Mouse (Mus musculus) CH12.LX (cell line): ENCODE measurements at regions not wholly inside any gene's neighbourhood (a gene's known extent, or its start where the extent isn't known, plus 50 kb on each side); places are given as distances from the start of the nearest gene placed in this dataset.

Source experiments
- DNase-seq: peaks from one replicate; pipeline ENCODE4 v3.0.0-alpha.2; 2013; ENCODE audit errors: extremely low read depth
- H3K27ac ChIP-seq: 2 replicates; pipeline ENCODE4 v1.5.1; 2012; ENCODE audit warnings: low read depth, mild to moderate bottlenecking, control low read depth, moderate library complexity; ENCODE audit not compliant: insufficient read depth
- H3K27me3 ChIP-seq: replicated peaks from 2 replicates; pipeline ENCODE3; 2012; ENCODE audit warnings: inconsistent platforms
- H3K36me3 ChIP-seq, 2 experiments: replicated peaks in 1 of 2; 2 replicates each; pipeline versions ENCODE3 to v1.6.1; 2012; ENCODE audit warnings: inconsistent platforms in 1 of 2, low read length in 1 of 2, mild to moderate bottlenecking in 1 of 2, mixed read lengths in 1 of 2, moderate library complexity in 1 of 2; ENCODE audit not compliant: control insufficient read depth in 1 of 2, insufficient read depth in 1 of 2
- H3K4me1 ChIP-seq, 2 experiments: 2 replicates each; pipeline ENCODE4 v1.6.1; 2012; ENCODE audit warnings: inconsistent platforms in 1 of 2, moderate library complexity in 1 of 2; ENCODE audit not compliant: insufficient read depth in 2 of 2, control insufficient read depth in 1 of 2
- H3K4me2 ChIP-seq: 2 replicates; pipeline ENCODE4 v1.6.1; 2012; ENCODE audit warnings: low read depth, mild to moderate bottlenecking, control low read depth; ENCODE audit not compliant: poor library complexity, insufficient read depth, severe bottlenecking
- H3K4me3 ChIP-seq, 3 experiments: fragments of 150-350 bp in 1 of 3; sonication (generic) in 1 of 3; replicated peaks in 1 of 3; 2 replicates each; pipeline versions ENCODE3 to v1.5.1; 2011 to 2012; ENCODE audit warnings: low read depth in 2 of 3, low read length in 2 of 3, mild to moderate bottlenecking in 2 of 3, moderate library complexity in 2 of 3, control low read depth in 1 of 3, improper control_type of control experiment in 1 of 3, inconsistent platforms in 1 of 3, mixed read lengths in 1 of 3; ENCODE audit not compliant: poor library complexity in 1 of 3
- H3K79me2 ChIP-seq: replicated peaks from 2 replicates; pipeline ENCODE4 v1.6.1; 2012; ENCODE audit warnings: mild to moderate bottlenecking, moderate library complexity; ENCODE audit not compliant: control insufficient read depth, poor library complexity, insufficient read depth, severe bottlenecking; ENCODE audit errors: extremely low read depth
- H3K9ac ChIP-seq: 2 replicates; pipeline ENCODE4 v1.6.1; 2012; ENCODE audit warnings: low read depth, mild to moderate bottlenecking, control low read depth, moderate library complexity; ENCODE audit not compliant: insufficient read depth
- H3K9me3 ChIP-seq: replicated peaks from 2 replicates; pipeline ENCODE3; 2012; ENCODE audit warnings: low read length, inconsistent platforms, mixed read lengths
- CHD1 ChIP-seq: IDR thresholded peaks from 2 replicates; pipeline ENCODE4 v1.6.1; 2012; ENCODE audit warnings: low read depth, low read length, improper control_type of control experiment, inconsistent platforms
- CHD2 ChIP-seq: IDR thresholded peaks from 2 replicates; pipeline ENCODE4 v1.6.1; 2011; ENCODE audit warnings: low read length, improper control_type of control experiment
- ELF1 ChIP-seq: IDR thresholded peaks from 2 replicates; pipeline ENCODE4 v1.6.1; 2014; ENCODE audit warnings: low read depth, mild to moderate bottlenecking, inconsistent platforms, low read length, improper control_type of control experiment
- EP300 ChIP-seq: IDR thresholded peaks from 2 replicates; pipeline ENCODE4 v1.6.1; 2011; ENCODE audit warnings: low read length, improper control_type of control experiment
- ETS1 ChIP-seq: conservative IDR thresholded peaks from 2 replicates; pipeline ENCODE4 v1.6.1; 2012; ENCODE audit warnings: low read depth, mild to moderate bottlenecking, inconsistent platforms, low read length, improper control_type of control experiment, moderate library complexity
- HCFC1 ChIP-seq: IDR thresholded peaks from 2 replicates; pipeline ENCODE4 v1.6.1; 2012; ENCODE audit warnings: low read depth, mild to moderate bottlenecking, inconsistent platforms, low read length, improper control_type of control experiment
- IRF4 ChIP-seq: IDR thresholded peaks from 2 replicates; pipeline ENCODE4 v1.6.1; 2014; ENCODE audit warnings: low read depth, mild to moderate bottlenecking, inconsistent platforms, low read length, improper control_type of control experiment
- JUND ChIP-seq: conservative IDR thresholded peaks from 2 replicates; pipeline ENCODE4 v1.6.1; 2011; ENCODE audit warnings: low read depth, low read length, improper control_type of control experiment
- KAT2A ChIP-seq: IDR thresholded peaks from 2 replicates; pipeline ENCODE4 v1.6.1; 2012; ENCODE audit warnings: low read length, improper control_type of control experiment, inconsistent platforms; ENCODE audit not compliant: insufficient replicate concordance
- MAX ChIP-seq: IDR thresholded peaks from 2 replicates; pipeline ENCODE4 v1.6.1; 2011; ENCODE audit warnings: low read length, improper control_type of control experiment
- MAZ ChIP-seq: IDR thresholded peaks from 2 replicates; pipeline ENCODE4 v1.6.1; 2012; ENCODE audit warnings: low read depth, mild to moderate bottlenecking, inconsistent platforms, low read length, improper control_type of control experiment, moderate library complexity
- MXI1 ChIP-seq: IDR thresholded peaks from 2 replicates; pipeline ENCODE4 v1.6.1; 2011; ENCODE audit warnings: mild to moderate bottlenecking, low read depth, low read length, improper control_type of control experiment
- MYC ChIP-seq: IDR thresholded peaks from 2 replicates; pipeline ENCODE4 v1.6.1; 2011; ENCODE audit warnings: low read depth, mild to moderate bottlenecking, improper control_type of control experiment, low read length
- NELFE ChIP-seq: IDR thresholded peaks from 2 replicates; pipeline ENCODE4 v1.6.1; 2011; ENCODE audit warnings: low read depth, low read length, improper control_type of control experiment
- PAX5 ChIP-seq: IDR thresholded peaks from 2 replicates; pipeline ENCODE4 v1.6.1; 2012; ENCODE audit warnings: low read length, inconsistent platforms, mixed read lengths
- POLR2A ChIP-seq: IDR thresholded peaks from 2 replicates; pipeline ENCODE4 v1.6.1; 2011; ENCODE audit warnings: low read depth, mild to moderate bottlenecking, improper control_type of control experiment, low read length
- POLR2AphosphoS2 ChIP-seq: IDR thresholded peaks from 2 replicates; pipeline ENCODE4 v1.6.1; 2011; ENCODE audit warnings: low read depth, low read length, improper control_type of control experiment
- RAD21 ChIP-seq: IDR thresholded peaks from 2 replicates; pipeline ENCODE4 v1.6.1; 2011; ENCODE audit warnings: low read depth, mild to moderate bottlenecking, low read length, improper control_type of control experiment, moderate library complexity
- SIN3A ChIP-seq: IDR thresholded peaks from 2 replicates; pipeline ENCODE4 v1.6.1; 2012; ENCODE audit warnings: low read length, improper control_type of control experiment, inconsistent platforms
- TBP ChIP-seq: conservative IDR thresholded peaks from 2 replicates; pipeline ENCODE4 v1.6.1; 2011; ENCODE audit warnings: low read depth, low read length, improper control_type of control experiment
- TCF12 ChIP-seq: IDR thresholded peaks from 2 replicates; pipeline ENCODE4 v1.6.1; 2014; ENCODE audit warnings: low read depth, mild to moderate bottlenecking, inconsistent platforms, low read length, improper control_type of control experiment
- USF1 ChIP-seq: IDR thresholded peaks from 2 replicates; pipeline ENCODE4 v1.6.1; 2014; ENCODE audit warnings: low read depth, mild to moderate bottlenecking, inconsistent platforms, low read length, improper control_type of control experiment
- USF2 ChIP-seq: conservative IDR thresholded peaks from 2 replicates; pipeline ENCODE4 v1.6.1; 2011; ENCODE audit warnings: low read depth, low read length, improper control_type of control experiment
- ZC3H11A ChIP-seq: IDR thresholded peaks from 2 replicates; pipeline ENCODE4 v1.6.1; 2012; ENCODE audit warnings: low read depth, mild to moderate bottlenecking, inconsistent platforms, low read length, improper control_type of control experiment
- ZKSCAN1 ChIP-seq: IDR thresholded peaks from 2 replicates; pipeline ENCODE4 v1.6.1; 2012; ENCODE audit warnings: low read depth, inconsistent platforms, low read length, improper control_type of control experiment, borderline replicate concordance
- ZNF384 ChIP-seq: IDR thresholded peaks from 2 replicates; pipeline ENCODE4 v1.6.1; 2012; ENCODE audit warnings: low read depth, low read length, improper control_type of control experiment, inconsistent platforms
- dilution Hi-C: fragments of 300-500 bp; cut with MboI; formaldehyde crosslinking; loops from 2 replicates; pipeline ENCODE4 v1.14.3; 2020; ENCODE audit warnings: low sequenced_read_pairs; ENCODE audit not compliant: extremely low pct_unique_long_range_greater_than_20kb, extremely low pct_ligation_motif_present
- in situ Hi-C: fragments of 300-500 bp; cut with MboI; formaldehyde crosslinking; loops from 3 replicates; pipeline ENCODE4 v1.14.3; 2019; ENCODE audit warnings: low sequenced_read_pairs, low pct_ligation_motif_present, low pct_unique_long_range_greater_than_20kb, mixed read lengths

DNA sequence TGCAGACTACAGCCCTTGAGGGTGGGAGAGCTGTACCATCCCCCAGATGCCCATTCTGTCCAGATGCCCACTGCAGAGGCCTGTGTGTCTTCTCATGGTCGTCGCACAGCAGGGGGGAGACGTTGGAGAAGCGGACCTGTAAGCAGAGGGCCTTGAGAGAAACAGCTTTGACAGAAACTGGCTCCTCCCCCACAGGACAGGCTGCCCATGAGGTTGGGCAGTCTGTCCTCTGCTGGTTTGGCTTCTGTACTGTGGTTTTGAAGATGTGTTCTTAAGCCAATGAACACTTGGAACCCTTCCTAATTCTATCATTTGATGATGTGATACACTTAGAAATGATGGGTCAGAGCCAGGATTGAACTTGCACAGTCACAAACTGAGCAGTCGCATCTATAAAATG is 102.5 kb downstream of the Gm5447 start:
- dilution Hi-C loops, result no loop called here
- Histone ChIP-seq H3K27ac (no peak overlapping the region), H3K79me2 (no peaks in the 10 kb centered on the region), H3K4me2 (no peak overlapping the region), H3K9me3 (no peaks in the 10 kb centered on the region), H3K27me3 (no peaks in the 10 kb centered on the region), H3K4me1 (peaks cover 0 to 7% of the 10 kb centered on the region in 2 experiments; a peak in 1 of 4 replicates), H3K4me3 (no peak overlapping the region), H3K36me3 (no peaks in the 10 kb centered on the region), H3K9ac (no peak overlapping the region)
- in situ Hi-C loops, result loop anchor here (10.0 kb wide), 1 partner anchor 182 kb away; no protein-coding TSS in a partner anchor
- TF ChIP-seq POLR2AphosphoS2 (no peak), KAT2A (no peak), RAD21 (no peak), MAZ (no peak), HCFC1 (no peak), TCF12 (no peak), EP300 (no peak), POLR2A (no peak)
- DNase-seq, result no peak

DNA sequence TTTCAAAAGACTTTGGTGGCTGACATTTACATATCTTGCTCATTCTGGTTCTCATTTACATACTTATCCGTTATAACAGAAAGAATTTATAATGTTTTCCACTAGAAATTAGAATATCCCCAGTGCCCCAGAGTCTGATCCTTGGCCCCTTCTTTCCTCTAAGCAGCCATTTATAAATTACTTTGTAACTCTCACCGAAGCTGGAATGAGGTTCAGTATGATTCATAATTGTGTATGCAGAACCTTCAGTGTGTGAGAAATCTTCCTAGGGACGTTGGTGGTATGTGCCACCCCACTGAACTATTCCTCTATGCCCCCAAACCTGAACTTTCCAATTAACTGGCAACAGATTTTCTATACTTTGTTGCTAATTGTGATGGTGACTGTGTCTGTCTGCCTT is 104.7 kb downstream of the Gm5447 start:
- Histone ChIP-seq H3K27ac (no peak overlapping the region), H3K9ac (no peak overlapping the region), H3K36me3 (no peaks in the 10 kb centered on the region), H3K79me2 (no peaks in the 10 kb centered on the region), H3K27me3 (no peaks in the 10 kb centered on the region), H3K4me2 (0 out of 2 replicates have a peak overlapping the region, but pooled peaks have one; percentile 14), H3K4me1 (peaks cover 0 to 10% of the 10 kb centered on the region in 2 experiments; a peak in 1 of 4 replicates), H3K9me3 (no peaks in the 10 kb centered on the region), H3K4me3 (no peak overlapping the region)
- no peak for DNase-seq
- dilution Hi-C loops (no loop called here), in situ Hi-C loops (loop anchor here (10.0 kb wide), 1 partner anchor 184 kb away; no protein-coding TSS in a partner anchor)
- 0 out of 2 replicates have a peak, but pooled peaks have one; percentile 16 for TF ChIP-seq IRF4
- peak; percentile 68; the same call in 1 of the 2 replicates for TF ChIP-seq TBP
- TF ChIP-seq EP300, result 0 out of 2 replicates have a peak, but pooled peaks have one; percentile 33
- no peak for TF ChIP-seq ZKSCAN1

DNA sequence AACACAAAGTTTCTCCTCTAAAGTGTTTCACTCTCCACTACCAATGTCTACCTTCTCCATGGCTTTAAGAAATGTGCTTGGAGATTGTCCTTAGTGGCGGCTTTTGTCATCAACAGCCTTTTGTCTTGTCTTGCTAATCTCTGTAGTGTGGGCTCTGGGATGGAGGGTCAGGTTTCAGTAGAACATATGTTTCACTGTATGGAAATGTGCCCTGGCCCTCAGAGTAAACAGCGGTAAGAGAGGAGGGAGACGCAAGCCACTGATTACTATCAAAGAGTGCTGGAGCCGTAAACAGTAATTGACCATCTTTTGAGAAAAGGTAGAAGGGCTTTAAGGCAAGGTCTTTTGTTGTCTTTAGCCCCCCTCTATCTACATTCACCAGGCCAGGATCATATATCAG is 106.2 kb downstream of the Gm5447 start:
- TF ChIP-seq ZC3H11A, result no peak
- TF ChIP-seq ELF1, result no peak
- no peak for TF ChIP-seq JUND
- no peak for TF ChIP-seq PAX5
- TF ChIP-seq SIN3A, result no peak
- no peak for TF ChIP-seq ETS1
- TF ChIP-seq CHD1, result no peak
- no peak for TF ChIP-seq MXI1
- no peak for TF ChIP-seq USF1
- no peak for TF ChIP-seq RAD21
- no peak for TF ChIP-seq MAX
- TF ChIP-seq POLR2A, result no peak
- TF ChIP-seq ZNF384, result no peak
- TF ChIP-seq NELFE, result no peak
- no peak for TF ChIP-seq MYC
- no peak for TF ChIP-seq TBP
- no peak for TF ChIP-seq TCF12
- no peak for TF ChIP-seq USF2
- TF ChIP-seq KAT2A, result no peak
- no peak for TF ChIP-seq CHD2
- dilution Hi-C loops, result no loop called here

More for the DNA sequence above, 106.2 kb downstream of the Gm5447 start:
- Histone ChIP-seq H3K27me3 (no peaks in the 10 kb centered on the region), H3K4me2 (no peak overlapping the region), H3K79me2 (no peaks in the 10 kb centered on the region), H3K36me3 (no peaks in the 10 kb centered on the region), H3K4me3 (no peak overlapping the region), H3K27ac (no peak overlapping the region), H3K9ac (no peak overlapping the region), H3K4me1 (peaks cover 0 to 13% of the 10 kb centered on the region in 2 experiments; a peak in 2 of 4 replicates), H3K9me3 (no peaks in the 10 kb centered on the region)
- in situ Hi-C loops, result loop anchor here (10.0 kb wide), 1 partner anchor 545 kb away; the partner anchor contains the start of gene Foxf2
- no peak for DNase-seq
